Mouse (Mus musculus): ENCODE data around the gene Zzef1. TPM values are rescaled to one million over a fixed set of nuclear protein-coding genes. Genes with fewer than 3 reads are reported as not detected.
A peak's percentile ranks its signal among the peaks of the same experiment; 100 is the strongest.

Zzef1 gene
- total RNA-seq, 2 experiments from 2014 or later: 49.3 to 49.4 TPM

DNA sequence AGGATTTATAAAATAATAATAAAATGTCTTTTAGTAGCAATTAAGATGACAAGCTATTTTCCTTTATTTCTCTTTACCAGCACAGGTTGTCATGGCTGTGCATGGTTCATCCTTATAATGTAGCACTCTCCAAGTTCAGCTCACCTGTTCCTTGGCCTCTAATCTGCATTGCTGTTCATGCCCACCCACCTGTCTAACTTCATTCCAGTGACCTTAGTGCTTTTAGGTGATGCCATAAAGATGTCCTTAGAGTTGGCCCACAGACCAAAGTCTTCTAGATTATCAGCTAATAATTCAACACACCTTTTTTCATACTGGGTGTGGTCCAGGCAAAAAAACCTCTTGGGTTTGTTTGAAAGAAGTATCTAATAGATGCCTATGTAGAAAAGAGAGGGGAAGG lies 5.2 kb downstream of the Zzef1 start:
- intact Hi-C loops (cut with DNase I): no loop called here

GRCm38 (mm10) chr11:72803038-72803437 lies 7.0 kb downstream of the Zzef1 start:
- intact Hi-C loops (cut with DNase I): no loop called here
- DNase-seq (ENCODE audit: extremely low spot score in 1 of 2, low spot score in 2 of 2): no peak

More for the DNA sequence above, 5.2 kb downstream of the Zzef1 start:
- DNase-seq (ENCODE audit: extremely low spot score in 1 of 2, low spot score in 2 of 2): no peak

- no peak for DNase-seq (ENCODE audit: extremely low spot score in 1 of 2, low spot score in 2 of 2)
- intact Hi-C loops (cut with DNase I): no loop called here
These were observed 8.6 kb downstream of the Zzef1 start for GRCm38 (mm10) chr11:72804586-72804985.

DNA sequence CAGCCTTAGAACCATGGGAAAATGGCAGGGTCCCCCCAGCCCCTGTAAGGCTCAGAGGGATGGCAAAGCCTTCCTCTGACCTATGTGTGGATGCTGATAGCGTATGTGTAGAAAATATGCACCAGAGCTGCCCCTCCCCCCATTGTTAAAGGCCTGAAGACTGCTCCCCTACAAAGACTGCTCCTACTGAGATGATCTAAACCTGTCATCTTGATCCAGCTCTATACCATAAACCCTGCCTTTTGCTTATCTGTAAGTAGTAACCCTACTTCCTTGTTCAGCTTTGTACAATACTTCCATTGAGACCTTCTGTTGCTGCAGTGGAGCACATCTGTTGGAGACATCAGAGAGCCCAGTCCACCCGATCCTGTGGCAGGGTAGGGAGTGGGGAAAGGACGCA lies 9.2 kb downstream of the Zzef1 start:
- no peak for DNase-seq (ENCODE audit: extremely low spot score in 1 of 2, low spot score in 2 of 2)
- intact Hi-C loops (cut with DNase I): no loop called here

GRCm38 (mm10) chr11:72806556-72806955 lies 10.5 kb downstream of the Zzef1 start:
- DNase-seq (ENCODE audit: extremely low spot score in 1 of 2, low spot score in 2 of 2): peak in 1 of 2 experiments; percentile 30
- intact Hi-C loops (cut with DNase I): no loop called here

- no peak for DNase-seq (ENCODE audit: extremely low spot score in 1 of 2, low spot score in 2 of 2)
- intact Hi-C loops (cut with DNase I): no loop called here
These were observed 12.0 kb downstream of the Zzef1 start for GRCm38 (mm10) chr11:72807992-72808391.

DNA sequence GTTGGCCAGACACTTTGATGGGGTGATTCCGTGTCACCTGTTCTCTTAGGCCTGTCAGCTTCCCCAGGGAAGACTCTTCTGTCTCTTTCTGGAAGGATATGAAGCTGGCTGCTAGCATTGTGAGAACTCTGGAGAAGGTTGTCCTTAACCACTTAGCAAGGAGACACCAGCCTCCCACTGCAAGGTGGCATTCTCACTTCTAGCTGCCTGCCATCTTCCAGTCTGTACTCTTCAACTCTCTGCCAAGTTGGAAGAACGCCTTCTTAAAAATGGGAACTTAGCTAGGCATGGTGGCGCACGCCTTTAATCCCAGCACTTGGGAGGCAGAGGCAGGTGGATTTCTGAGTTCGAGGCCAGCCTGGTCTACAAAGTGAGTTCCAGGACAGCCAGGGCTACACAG lies 17.7 kb downstream of the Zzef1 start:
- DNase-seq (ENCODE audit: extremely low spot score in 1 of 2, low spot score in 2 of 2): no peak
- intact Hi-C loops (cut with DNase I): no loop called here

GRCm38 (mm10) chr11:72814188-72814587 lies 18.2 kb downstream of the Zzef1 start:
- intact Hi-C loops (cut with DNase I): no loop called here
- no peak for DNase-seq (ENCODE audit: extremely low spot score in 1 of 2, low spot score in 2 of 2)

- intact Hi-C loops (cut with DNase I): no loop called here
- DNase-seq (ENCODE audit: extremely low spot score in 1 of 2, low spot score in 2 of 2): no peak
These were observed 20.8 kb downstream of the Zzef1 start for GRCm38 (mm10) chr11:72816859-72817258.

- DNase-seq (ENCODE audit: extremely low spot score in 1 of 2, low spot score in 2 of 2): no peak
- intact Hi-C loops (cut with DNase I): no loop called here
These were observed 22.0 kb downstream of the Zzef1 start for GRCm38 (mm10) chr11:72818067-72818466.

DNA sequence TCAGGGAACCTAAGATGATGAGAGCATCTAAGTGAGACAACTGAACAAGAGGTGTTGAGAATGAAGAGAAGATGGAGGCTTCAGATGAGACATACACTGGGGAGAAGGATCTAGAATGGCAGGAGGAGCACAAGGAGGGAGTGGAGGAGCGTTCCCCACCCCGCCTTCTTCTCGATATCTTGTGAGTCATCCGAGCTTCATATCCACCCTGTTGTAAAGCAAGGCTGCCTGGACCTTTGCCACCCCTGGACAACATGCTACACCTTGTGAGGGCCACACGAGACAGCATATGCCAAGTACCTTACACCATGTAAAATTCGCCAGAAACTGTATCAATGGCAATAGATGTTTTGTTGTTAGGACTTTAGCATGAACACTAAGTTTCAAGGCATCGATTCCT lies 25.0 kb downstream of the Zzef1 start:
- no peak for DNase-seq (ENCODE audit: extremely low spot score in 1 of 2, low spot score in 2 of 2)
- intact Hi-C loops (cut with DNase I): no loop called here

GRCm38 (mm10) chr11:72829869-72830268 lies 33.8 kb downstream of the Zzef1 start:
- DNase-seq (ENCODE audit: extremely low spot score in 1 of 2, low spot score in 2 of 2): no peak
- intact Hi-C loops (cut with DNase I): no loop called here

- intact Hi-C loops (cut with DNase I): no loop called here
These were observed 46.7 kb downstream of the Zzef1 start for GRCm38 (mm10) chr11:72842731-72843130.

GRCm38 (mm10) chr11:72843576-72843975 lies 47.5 kb downstream of the Zzef1 start:
- DNase-seq (ENCODE audit: extremely low spot score in 1 of 2, low spot score in 2 of 2): no peak
- intact Hi-C loops (cut with DNase I): no loop called here

More at GRCm38 (mm10) chr11:72842731-72843130, 46.7 kb downstream of the Zzef1 start:
- DNase-seq (ENCODE audit: extremely low spot score in 1 of 2, low spot score in 2 of 2): no peak

GRCm38 (mm10) chr11:72845526-72845925 lies 49.5 kb downstream of the Zzef1 start:
- intact Hi-C loops (cut with DNase I): no loop called here
- no peak for DNase-seq (ENCODE audit: extremely low spot score in 1 of 2, low spot score in 2 of 2)

DNA sequence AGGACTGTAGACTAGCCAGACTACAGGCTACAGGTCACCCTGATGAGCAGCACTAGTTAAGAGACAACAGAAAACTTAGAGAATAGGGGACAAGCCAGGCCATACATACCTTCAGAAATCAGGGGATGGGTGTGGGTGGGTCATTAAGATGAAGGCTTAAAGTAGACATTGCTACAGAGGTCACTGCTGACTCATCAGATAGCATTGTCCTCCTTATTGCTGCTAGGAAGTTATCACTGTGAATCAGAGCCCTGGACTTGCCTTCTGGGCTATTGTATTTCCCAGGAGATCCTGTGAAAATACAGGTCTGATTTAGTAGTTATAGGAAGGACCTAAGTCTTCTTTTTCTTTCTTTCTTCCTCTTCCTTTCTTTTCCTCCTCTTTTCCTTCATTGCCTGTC lies 50.7 kb downstream of the Zzef1 start:
- no peak for DNase-seq (ENCODE audit: extremely low spot score in 1 of 2, low spot score in 2 of 2)
- intact Hi-C loops (cut with DNase I): no loop called here

DNA sequence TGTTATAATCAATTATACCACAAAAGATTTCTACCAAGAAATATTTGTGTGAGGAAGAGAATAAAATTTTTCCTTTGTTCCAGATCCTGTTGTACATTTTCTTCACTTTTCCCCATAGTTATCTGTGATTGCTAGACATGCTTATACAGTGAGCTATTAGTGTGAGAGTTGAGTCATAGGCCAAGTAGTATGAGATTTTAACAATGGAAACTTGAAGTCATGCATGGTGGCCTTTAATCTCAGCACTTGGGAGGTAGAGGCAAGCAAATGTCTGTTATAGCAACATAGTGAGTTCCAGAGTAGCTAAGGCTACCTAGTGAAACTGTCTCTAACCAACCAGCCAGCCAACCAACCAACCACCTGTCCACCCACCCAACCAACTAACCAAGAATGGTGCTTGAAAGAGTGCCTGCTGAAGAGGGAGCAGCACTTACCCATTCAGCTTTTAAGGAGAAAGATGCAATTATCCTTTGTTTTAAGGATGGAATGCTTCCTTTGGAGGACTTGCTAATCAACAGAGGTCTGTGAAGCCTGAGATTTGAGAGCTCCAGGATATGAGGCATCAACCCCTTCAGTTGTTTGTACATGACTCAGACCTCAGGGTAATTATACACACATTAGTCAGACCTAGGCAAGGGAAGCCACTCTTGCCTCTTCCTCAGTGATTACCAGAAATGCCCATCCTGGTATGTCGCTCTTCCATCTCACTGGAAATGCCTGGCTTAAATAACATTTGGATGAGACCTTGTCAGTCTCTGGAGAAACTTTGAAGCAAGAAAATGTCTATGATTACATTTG lies 52.0 kb downstream of the Zzef1 start:
- DNase-seq (ENCODE audit: extremely low spot score in 1 of 2, low spot score in 2 of 2): no peak
- intact Hi-C loops (cut with DNase I): no loop called here

GRCm38 (mm10) chr11:72850419-72851131 lies 54.5 kb downstream of the Zzef1 start:
- peak in 1 of 2 experiments; percentile 3 for DNase-seq (ENCODE audit: extremely low spot score in 1 of 2, low spot score in 2 of 2)
- intact Hi-C loops (cut with DNase I): no loop called here

GRCm38 (mm10) chr11:72851214-72851613 lies 55.2 kb downstream of the Zzef1 start:
- intact Hi-C loops (cut with DNase I): no loop called here
- DNase-seq (ENCODE audit: extremely low spot score in 1 of 2, low spot score in 2 of 2): no peak

DNA sequence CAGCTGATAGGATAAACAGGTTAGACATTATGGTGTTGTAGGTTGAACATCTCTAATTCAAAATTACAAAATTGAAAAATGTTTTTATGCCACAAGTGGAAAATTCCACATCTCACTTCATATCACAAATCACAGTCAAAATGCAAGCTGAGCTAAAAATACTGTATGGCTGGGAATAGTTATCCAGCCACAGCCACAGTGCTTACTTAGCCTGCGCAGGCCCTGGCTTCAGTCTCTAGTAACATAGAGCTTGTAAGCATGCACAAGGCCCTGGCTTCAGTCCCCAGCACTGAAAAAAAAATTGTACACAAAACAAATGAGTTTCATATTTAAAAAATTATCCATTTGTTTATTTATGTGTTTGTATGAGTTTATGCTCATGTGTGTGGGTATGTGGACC lies 56.1 kb downstream of the Zzef1 start:
- intact Hi-C loops (cut with DNase I): no loop called here
- no peak for DNase-seq (ENCODE audit: extremely low spot score in 1 of 2, low spot score in 2 of 2)
